Mouse (Mus musculus): ENCODE measurements around the gene Brd3. TPM values are rescaled to one million over a fixed set of nuclear protein-coding genes. Genes with fewer than 3 reads are reported as not detected.
"Not testable (repeated sequence)": the region's sequence is repeated elsewhere in the genome, so short reads cannot be mapped to it uniquely, and the experiment has no call there.

Gene Brd3
- total RNA-seq, 1 experiment = 28.4 TPM

- Histone ChIP-seq H3K27ac (ENCODE audit: insufficient read depth, low read depth, low read length, poor library complexity, severe bottlenecking) (no peak overlapping the region), H3K36me3 (ENCODE audit: control insufficient read depth, insufficient read depth, low read length, poor library complexity, severe bottlenecking) (peaks cover 29% of the 10 kb centered on the region), H3K4me3 (ENCODE audit: insufficient read depth in 1 of 2, low read depth in 1 of 2, low read length in 2 of 2, poor library complexity in 1 of 2, severe bottlenecking in 1 of 2) (peak overlapping the region in 1 of 2 experiments; percentile 7; a peak in 2 of 4 replicates), H3K9ac (ENCODE audit: insufficient read depth, low read depth, low read length, poor library complexity, severe bottlenecking) (no peak overlapping the region), H3K4me1 (ENCODE audit: control insufficient read depth in 2 of 2, insufficient read depth in 2 of 2, low read length in 2 of 2, poor library complexity in 1 of 2) (peaks cover 0 to 8% of the 10 kb centered on the region in 2 experiments; a peak in 1 of 4 replicates), H3K9me3 (ENCODE audit: control insufficient read depth, insufficient read depth, low read depth, low read length) (no peaks in the 10 kb centered on the region)
- no peak for TF ChIP-seq ZC3H11A (IDR thresholded peaks at IDR 0.05; ENCODE audit: borderline replicate concordance, low read depth, low read length)
- no peak for TF ChIP-seq MAFK (IDR thresholded peaks at IDR 0.05; ENCODE audit: insufficient read depth, low read depth, low read length)
- no peak for TF ChIP-seq ZNF384 (IDR thresholded peaks at IDR 0.05; ENCODE audit: low read depth, low read length)
- no peak for TF ChIP-seq HCFC1 (IDR thresholded peaks at IDR 0.05; ENCODE audit: borderline replicate concordance, insufficient read depth, low read length)
- TF ChIP-seq CHD2 (IDR thresholded peaks at IDR 0.05; ENCODE audit: low read depth, low read length) = no peak
- in situ Hi-C loops (cut with MboI; ENCODE audit: low sequenced_read_pairs in 2 of 2, unreplicated experiment in 2 of 2) = no loop called here
- DNase-seq (ENCODE audit: low read depth, low spot score) = no peak
These were observed 31.9 kb upstream of the Brd3 start for GRCm38 (mm10) chr2:27539336-27539735.

GRCm38 (mm10) chr2:27538455-27539330 is 31.2 kb upstream of the Brd3 start:
- H3K27ac ChIP-seq (ENCODE audit: insufficient read depth, low read depth, low read length, poor library complexity, severe bottlenecking); H3K4me3 ChIP-seq (ENCODE audit: insufficient read depth in 1 of 2, low read depth in 1 of 2, low read length in 2 of 2, poor library complexity in 1 of 2, severe bottlenecking in 1 of 2); DNase-seq (ENCODE audit: low read depth, low spot score); H3K9me3 ChIP-seq (ENCODE audit: control insufficient read depth, insufficient read depth, low read depth, low read length); H3K4me1 ChIP-seq (ENCODE audit: control insufficient read depth in 2 of 2, insufficient read depth in 2 of 2, low read length in 2 of 2, poor library complexity in 1 of 2); in situ Hi-C loops (cut with MboI; ENCODE audit: low sequenced_read_pairs in 2 of 2, unreplicated experiment in 2 of 2); H3K9ac ChIP-seq (ENCODE audit: insufficient read depth, low read depth, low read length, poor library complexity, severe bottlenecking): not testable (repeated sequence)
- peaks cover 35% of the 10 kb centered on the region for H3K36me3 ChIP-seq (ENCODE audit: control insufficient read depth, insufficient read depth, low read length, poor library complexity, severe bottlenecking)

DNA sequence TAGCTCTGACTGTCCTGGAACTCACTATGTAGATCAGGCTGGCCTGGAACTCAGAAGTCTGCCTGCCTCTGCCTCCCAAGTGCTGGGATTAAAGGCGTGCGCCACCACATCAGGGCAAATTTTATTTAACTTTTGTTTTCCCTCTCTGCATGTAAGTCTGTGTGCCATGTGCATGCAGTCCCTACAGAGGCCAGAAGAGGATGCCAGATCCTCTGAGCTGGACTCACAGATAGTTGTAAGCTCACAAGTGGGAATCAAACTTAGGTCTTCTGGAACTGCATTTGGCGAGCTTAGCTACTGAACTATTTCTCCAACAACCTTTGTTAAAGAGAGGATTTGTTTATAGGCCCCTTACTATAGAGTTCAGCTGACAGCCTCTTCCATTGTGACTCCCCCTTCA is 10.8 kb upstream of the Brd3 start:
- no peak overlapping the region for H3K4me3 ChIP-seq (ENCODE audit: insufficient read depth in 1 of 2, low read depth in 1 of 2, low read length in 2 of 2, poor library complexity in 1 of 2, severe bottlenecking in 1 of 2)
- H3K36me3 ChIP-seq (ENCODE audit: control insufficient read depth, insufficient read depth, low read length, poor library complexity, severe bottlenecking) = peaks cover 46% of the 10 kb centered on the region
- H3K9me3 ChIP-seq (ENCODE audit: control insufficient read depth, insufficient read depth, low read depth, low read length) = no peaks in the 10 kb centered on the region
- no peak overlapping the region for H3K27ac ChIP-seq (ENCODE audit: insufficient read depth, low read depth, low read length, poor library complexity, severe bottlenecking)
- peaks cover 1 to 8% of the 10 kb centered on the region in 2 experiments; a peak in 2 of 4 replicates for H3K4me1 ChIP-seq (ENCODE audit: control insufficient read depth in 2 of 2, insufficient read depth in 2 of 2, low read length in 2 of 2, poor library complexity in 1 of 2)
- no peak overlapping the region for H3K9ac ChIP-seq (ENCODE audit: insufficient read depth, low read depth, low read length, poor library complexity, severe bottlenecking)
- in situ Hi-C loops (cut with MboI; ENCODE audit: low sequenced_read_pairs in 2 of 2, unreplicated experiment in 2 of 2) = no loop called here
- DNase-seq (ENCODE audit: low read depth, low spot score) = no peak
- TF ChIP-seq ZNF384 (IDR thresholded peaks at IDR 0.05; ENCODE audit: low read depth, low read length) = no peak
- TF ChIP-seq HCFC1 (IDR thresholded peaks at IDR 0.05; ENCODE audit: borderline replicate concordance, insufficient read depth, low read length) = no peak
- no peak for TF ChIP-seq ZC3H11A (IDR thresholded peaks at IDR 0.05; ENCODE audit: borderline replicate concordance, low read depth, low read length)
- no peak for TF ChIP-seq MAFK (IDR thresholded peaks at IDR 0.05; ENCODE audit: insufficient read depth, low read depth, low read length)
- no peak for TF ChIP-seq CHD2 (IDR thresholded peaks at IDR 0.05; ENCODE audit: low read depth, low read length)

- TF ChIP-seq ZNF384 (IDR thresholded peaks at IDR 0.05; ENCODE audit: low read depth, low read length) = no peak
- no peak for TF ChIP-seq HCFC1 (IDR thresholded peaks at IDR 0.05; ENCODE audit: borderline replicate concordance, insufficient read depth, low read length)
- no peak for TF ChIP-seq MAFK (IDR thresholded peaks at IDR 0.05; ENCODE audit: insufficient read depth, low read depth, low read length)
- TF ChIP-seq CHD2 (IDR thresholded peaks at IDR 0.05; ENCODE audit: low read depth, low read length) = no peak
- no peak for TF ChIP-seq ZC3H11A (IDR thresholded peaks at IDR 0.05; ENCODE audit: borderline replicate concordance, low read depth, low read length)
- H3K27ac ChIP-seq (ENCODE audit: insufficient read depth, low read depth, low read length, poor library complexity, severe bottlenecking) = no peak overlapping the region
- peak overlapping the region; percentile 81 to 96 for H3K4me3 ChIP-seq (ENCODE audit: insufficient read depth in 1 of 2, low read depth in 1 of 2, low read length in 2 of 2, poor library complexity in 1 of 2, severe bottlenecking in 1 of 2)
- peaks cover 30% of the 10 kb centered on the region for H3K36me3 ChIP-seq (ENCODE audit: control insufficient read depth, insufficient read depth, low read length, poor library complexity, severe bottlenecking)
- H3K9ac ChIP-seq (ENCODE audit: insufficient read depth, low read depth, low read length, poor library complexity, severe bottlenecking) = peak overlapping the region; percentile 19; the same call in 1 of the 2 replicates
- in situ Hi-C loops (cut with MboI; ENCODE audit: low sequenced_read_pairs in 2 of 2, unreplicated experiment in 2 of 2) = no loop called here
- H3K9me3 ChIP-seq (ENCODE audit: control insufficient read depth, insufficient read depth, low read depth, low read length) = no peaks in the 10 kb centered on the region
- peaks cover 1 to 10% of the 10 kb centered on the region in 2 experiments; a peak in 2 of 4 replicates for H3K4me1 ChIP-seq (ENCODE audit: control insufficient read depth in 2 of 2, insufficient read depth in 2 of 2, low read length in 2 of 2, poor library complexity in 1 of 2)
- no peak for DNase-seq (ENCODE audit: low read depth, low spot score)
These were observed 8.8 kb upstream of the Brd3 start for GRCm38 (mm10) chr2:27516289-27516688.
